Mouse (Mus musculus): Measurements from ENCODE around the gene Dnase1.
"Not testable (repeated sequence)": the region's sequence is repeated elsewhere in the genome, so short reads cannot be mapped to it uniquely, and the experiment has no call there.

The Dnase1 gene

GRCm38 (mm10) chr16:4045524-4045923 is 8.8 kb downstream of the Dnase1 start:
- CTCF ChIA-PET, result interaction anchor here (0.6 kb wide), 1 partner anchor 70 kb away, joined by 4 read pairs; no protein-coding TSS in a partner anchor

GRCm38 (mm10) chr16:4052601-4053000 is 15.9 kb downstream of the Dnase1 start:
- CTCF ChIA-PET, result no interaction called here

GRCm38 (mm10) chr16:4053811-4054210 is 17.1 kb downstream of the Dnase1 start:
- CTCF ChIA-PET, result no interaction called here

- CTCF ChIA-PET, result interaction anchor here (0.5 kb wide), 1 partner anchor 31 kb away, joined by 3 read pairs; no protein-coding TSS in a partner anchor
Measured at GRCm38 (mm10) chr16:4064945-4065344, 28.2 kb downstream of the Dnase1 start.

DNA sequence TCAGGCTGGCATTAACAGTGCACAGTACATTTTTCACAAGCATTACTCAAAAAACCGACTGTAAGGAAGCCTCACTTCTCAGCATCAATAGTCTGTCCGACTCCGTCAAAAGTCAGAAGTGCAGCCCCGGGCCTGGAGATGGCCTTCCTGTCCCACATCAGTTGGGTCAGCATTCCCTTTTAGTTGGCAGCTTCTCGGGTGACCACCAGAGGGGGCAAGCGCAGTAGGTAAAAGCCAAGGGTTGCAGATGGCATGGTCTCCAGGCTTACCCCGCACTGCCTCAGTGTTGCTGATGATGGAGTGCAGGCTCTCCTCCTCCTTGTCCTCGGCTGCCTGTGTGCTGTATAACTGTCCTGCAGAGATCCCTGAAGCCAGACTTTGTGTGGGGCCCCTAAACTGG is 31.8 kb downstream of the Dnase1 start:
- CTCF ChIA-PET, result no interaction called here

- CTCF ChIA-PET, result no interaction called here
Measured at GRCm38 (mm10) chr16:4074297-4074696, 37.6 kb downstream of the Dnase1 start.

- CTCF ChIA-PET, result no interaction called here
Measured at GRCm38 (mm10) chr16:4074836-4075235, 38.1 kb downstream of the Dnase1 start.

- CTCF ChIA-PET, result interaction anchor here (0.6 kb wide), 1 partner anchor 903 kb away, joined by 3 read pairs; no protein-coding TSS in a partner anchor
Measured at GRCm38 (mm10) chr16:4077384-4078061, 40.8 kb downstream of the Dnase1 start, which contains the start of gene Trap1. Trap1 (minus strand) TSS chr16:4077827.

DNA sequence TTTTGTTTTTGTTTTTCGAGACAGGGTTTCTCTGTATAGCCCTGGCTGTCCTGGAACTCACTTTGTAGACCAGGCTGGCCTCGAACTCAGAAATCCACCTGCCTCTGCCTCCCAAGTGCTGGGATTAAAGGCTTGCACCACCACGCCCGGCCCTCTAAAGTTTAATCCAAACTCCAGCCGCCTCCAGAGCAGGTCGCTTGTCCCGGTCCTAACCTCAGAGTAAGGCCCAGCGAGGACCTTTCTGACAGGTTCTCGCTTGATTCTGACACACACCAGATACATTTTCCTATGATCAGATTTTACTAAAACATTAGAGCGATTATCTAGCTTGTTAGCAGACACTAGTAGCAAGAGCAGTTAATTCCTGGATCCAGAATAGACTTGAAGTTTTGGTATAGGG is 41.6 kb downstream of the Dnase1 start:
- CTCF ChIA-PET, result interaction anchor here (0.6 kb wide), 1 partner anchor 902 kb away, joined by 3 read pairs; no protein-coding TSS in a partner anchor

- CTCF ChIA-PET, result no interaction called here
Measured at GRCm38 (mm10) chr16:4079656-4080055, 42.9 kb downstream of the Dnase1 start.

DNA sequence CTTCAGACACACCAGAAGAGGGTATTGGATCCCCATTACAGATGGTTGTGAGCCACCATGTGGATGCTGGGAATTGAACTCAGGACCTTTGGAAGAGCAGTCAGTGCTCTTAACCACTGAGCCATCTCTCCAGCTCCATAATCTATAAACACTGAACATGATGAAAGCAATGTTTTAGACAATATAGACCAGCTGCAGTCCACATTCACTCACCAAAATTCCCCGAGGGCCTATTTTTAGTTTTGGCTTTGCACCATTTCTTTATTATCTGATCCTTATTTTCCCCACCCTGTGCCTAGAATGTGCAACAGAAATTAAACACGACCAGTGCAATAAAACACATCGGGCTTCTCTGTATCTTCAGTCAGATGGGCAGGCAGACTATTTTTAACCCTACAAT is 43.7 kb downstream of the Dnase1 start:
- CTCF ChIA-PET, result not testable (repeated sequence)

DNA sequence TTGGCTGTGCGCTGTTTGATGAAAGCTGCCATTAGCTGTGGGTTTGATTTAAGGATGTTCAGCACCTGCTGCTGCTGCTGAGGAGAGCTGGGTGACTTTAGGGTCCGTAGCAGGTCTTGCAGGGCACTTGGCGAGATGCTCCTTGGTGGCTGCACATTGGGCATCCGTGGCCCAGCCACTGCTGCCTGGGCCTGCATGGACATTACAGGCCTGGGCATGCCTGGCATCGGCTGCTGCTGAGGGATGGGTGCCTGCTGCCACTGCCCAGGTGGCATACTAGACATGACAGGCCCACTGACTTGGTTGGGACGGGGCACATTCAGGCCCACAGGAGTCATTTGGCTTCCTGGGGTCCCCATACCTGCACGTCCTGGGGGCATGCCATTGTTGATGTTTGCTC is 48.3 kb downstream of the Dnase1 start:
- CTCF ChIA-PET, result no interaction called here

DNA sequence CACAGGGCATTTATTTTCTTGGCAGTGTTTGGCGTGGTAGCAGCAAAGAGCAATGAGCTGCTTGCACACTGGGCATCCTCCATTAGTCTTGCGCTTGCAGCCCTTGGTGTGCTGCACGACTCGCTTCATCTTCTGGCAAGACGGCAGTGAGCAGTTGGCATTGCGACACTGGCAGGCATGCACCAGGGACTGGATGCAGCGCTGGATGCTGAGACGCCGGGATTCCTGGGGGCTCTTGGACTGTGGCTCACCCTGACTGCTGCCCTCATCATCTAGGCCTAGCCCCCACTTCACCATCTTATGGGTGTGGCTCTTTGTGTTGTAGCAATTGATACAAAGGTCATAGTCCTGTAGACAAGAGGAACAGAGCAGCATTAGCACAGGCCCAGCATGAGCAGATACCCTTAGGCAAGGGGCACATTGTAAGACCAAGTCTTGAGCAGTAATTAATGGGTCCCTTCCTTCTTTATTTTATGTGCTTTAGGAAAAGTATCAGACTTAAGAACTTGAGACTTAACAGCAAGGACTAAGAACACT is 49.2 kb downstream of the Dnase1 start:
- CTCF ChIA-PET, result interaction anchor here (0.6 kb wide), 1 partner anchor 340 kb away, joined by 3 read pairs; no protein-coding TSS in a partner anchor

- CTCF ChIA-PET, result no interaction called here
Measured at GRCm38 (mm10) chr16:4087214-4087913, 50.6 kb downstream of the Dnase1 start.
